Mouse (Mus musculus): ENCODE data around the gene Dip2b.

DNA sequence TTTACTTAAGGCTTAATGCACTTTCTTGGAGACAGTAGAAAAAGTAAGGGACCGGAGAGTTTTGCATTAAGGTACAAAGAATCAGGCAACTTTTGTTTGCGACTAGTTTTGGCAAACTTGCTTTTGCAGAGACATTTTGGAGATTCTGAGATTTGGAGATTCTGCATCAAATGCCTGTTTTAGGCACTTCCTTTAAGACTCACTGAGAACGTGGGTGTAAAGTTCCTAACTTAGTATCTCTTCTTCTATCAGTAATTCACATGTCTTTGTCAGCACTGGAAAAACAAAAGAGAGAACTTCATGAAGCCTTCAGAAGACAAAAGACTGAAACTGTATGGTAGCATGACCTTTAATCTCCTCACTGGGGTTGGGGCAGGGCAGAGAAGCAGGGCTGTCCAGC is 19.2 kb downstream of the Dip2b start:
- TF ChIP-seq POLR2A (IDR thresholded peaks at IDR 0.05; ENCODE audit: borderline replicate concordance, control insufficient read depth, low read depth, low read length) (no peak), CTCF (IDR thresholded peaks at IDR 0.05; ENCODE audit: control insufficient read depth, insufficient read depth, low read length) (no peak)
